Mouse (Mus musculus) gonadal fat pad, adult 2 months (tissue): ENCODE measurements around the gene Igsf11. TPM values are rescaled to one million over a fixed set of nuclear protein-coding genes. Genes with fewer than 3 reads are reported as not detected.

Experiments
- DNase-seq: peaks from one replicate; pipeline ENCODE4 v3.0.0-alpha.2; 2012; ENCODE audit warnings: low read depth
- polyA plus RNA-seq: library from polyadenylated mRNA; depleted of rRNA; stranded (reverse); fragments of >200 nt; gene quantifications from 2 replicates; pipeline ENCODE4 v1.2.3, GENCODE M21; 2012

The Igsf11 gene
- polyA plus RNA-seq, 1 experiment = 2.5 TPM

- DNase-seq = no peak
Measured at GRCm38 (mm10) chr16:38940805-38941204, 48.3 kb downstream of the Igsf11 start.

DNA sequence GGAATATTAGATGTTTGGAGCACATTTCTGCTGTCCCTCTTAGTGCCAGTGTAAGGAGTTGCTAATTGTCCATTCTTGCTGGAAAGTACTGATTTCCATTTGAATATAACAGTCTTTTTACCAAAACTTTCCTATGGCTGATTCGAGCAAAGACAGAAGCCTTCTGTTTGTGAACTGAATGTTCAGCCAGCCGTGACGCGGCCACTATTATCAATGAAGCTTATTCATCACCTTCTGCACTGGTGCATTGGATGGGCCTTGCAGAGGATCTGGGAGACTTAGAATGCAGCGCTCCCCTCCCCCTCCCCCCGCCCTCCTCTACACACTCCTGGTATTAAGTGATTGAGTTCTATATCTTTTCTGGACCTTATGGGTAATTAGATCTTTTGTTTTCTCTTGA, 48.8 kb downstream of the Igsf11 start:
- no peak for DNase-seq

DNA sequence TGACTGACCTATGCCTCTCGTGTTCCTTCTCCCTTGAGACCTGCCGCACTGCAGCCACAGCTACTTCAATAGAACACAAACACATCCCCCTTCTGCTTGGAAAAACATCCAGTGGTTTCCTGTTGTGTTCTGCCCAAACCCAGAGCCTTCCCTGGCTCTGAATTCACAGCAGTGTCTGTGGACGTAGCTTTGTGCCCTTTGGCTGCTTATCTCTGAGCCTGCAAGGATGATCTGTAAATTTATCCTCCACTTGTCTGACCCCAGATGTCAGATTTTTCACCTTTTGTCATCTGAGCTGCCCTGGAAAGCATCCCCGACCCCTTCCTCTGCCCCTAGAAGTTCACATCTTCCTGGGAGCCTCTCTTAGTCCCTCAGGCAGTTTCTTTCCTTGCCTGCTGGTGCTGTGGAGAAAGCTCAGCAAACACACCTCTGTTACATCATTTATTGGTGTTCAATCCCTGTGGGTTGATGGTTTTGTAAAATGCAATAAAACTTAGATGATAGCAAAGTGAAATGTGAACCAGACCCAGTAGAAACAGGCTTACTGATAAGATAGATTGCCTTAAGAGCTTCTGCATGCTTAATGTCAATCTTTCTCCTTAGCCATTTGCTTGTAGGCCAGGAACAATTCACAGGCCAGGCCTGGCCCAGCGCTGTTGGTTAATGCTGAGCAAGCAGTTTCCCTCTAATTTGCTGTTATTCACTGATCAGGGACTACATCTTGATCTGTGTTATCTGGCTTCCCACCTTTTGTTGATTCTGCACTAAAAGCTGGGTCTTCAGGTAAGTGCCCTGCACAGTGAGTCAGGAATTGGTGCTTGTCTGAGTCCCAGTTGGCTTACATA, 51.5 kb downstream of the Igsf11 start:
- DNase-seq = no peak

- DNase-seq = no peak
Measured at GRCm38 (mm10) chr16:38945111-38945510, 52.6 kb downstream of the Igsf11 start.

DNA sequence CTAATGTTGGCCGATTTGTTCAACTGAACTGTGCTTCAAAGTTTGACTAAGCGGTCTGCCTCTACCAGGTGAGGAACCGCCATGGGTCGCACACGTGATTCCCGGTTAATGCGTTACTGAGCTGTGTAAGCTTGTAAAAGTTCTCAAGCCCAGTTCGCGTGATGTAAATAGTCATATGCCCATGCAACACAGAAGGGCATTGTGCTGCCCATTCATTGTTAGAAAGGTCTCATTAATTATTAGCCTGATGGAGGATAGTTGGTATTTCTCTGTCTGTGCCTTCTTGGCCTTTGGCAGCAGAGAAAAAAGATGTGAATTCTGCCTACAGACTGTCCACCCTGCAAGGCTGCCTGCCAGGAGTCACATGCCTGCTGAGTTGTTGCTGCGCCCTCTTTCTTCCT, 53.1 kb downstream of the Igsf11 start:
- no peak for DNase-seq

GRCm38 (mm10) chr16:38946453-38946852, 54.0 kb downstream of the Igsf11 start:
- DNase-seq = no peak

- DNase-seq = no peak
Measured at GRCm38 (mm10) chr16:38947141-38947879, 54.8 kb downstream of the Igsf11 start.

GRCm38 (mm10) chr16:38948441-38948840, 56.0 kb downstream of the Igsf11 start:
- no peak for DNase-seq

GRCm38 (mm10) chr16:38952881-38953280, 60.4 kb downstream of the Igsf11 start:
- DNase-seq = no peak

DNA sequence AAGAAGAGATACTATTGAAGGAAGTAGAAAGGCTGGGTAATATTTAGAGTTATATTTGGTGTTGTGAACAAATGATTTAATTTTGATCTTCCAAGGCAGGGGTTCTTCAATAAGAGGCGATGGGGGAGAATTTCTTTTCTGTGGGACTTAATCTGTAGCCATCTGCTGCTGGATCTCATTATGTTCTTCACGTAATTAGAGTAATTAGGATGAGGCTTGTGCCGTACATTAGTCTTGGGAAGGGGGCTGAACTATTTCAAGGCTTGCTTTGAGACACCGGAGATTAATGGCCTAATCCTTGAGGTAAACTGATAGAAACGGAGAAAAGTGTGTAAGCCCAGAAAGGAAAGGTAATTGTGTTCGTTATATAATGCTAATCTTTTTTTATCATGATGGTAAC, 61.4 kb downstream of the Igsf11 start:
- DNase-seq = no peak

- no peak for DNase-seq
Measured at GRCm38 (mm10) chr16:38954501-38955288, 62.2 kb downstream of the Igsf11 start.

GRCm38 (mm10) chr16:38955296-38955695, 62.8 kb downstream of the Igsf11 start:
- no peak for DNase-seq

DNA sequence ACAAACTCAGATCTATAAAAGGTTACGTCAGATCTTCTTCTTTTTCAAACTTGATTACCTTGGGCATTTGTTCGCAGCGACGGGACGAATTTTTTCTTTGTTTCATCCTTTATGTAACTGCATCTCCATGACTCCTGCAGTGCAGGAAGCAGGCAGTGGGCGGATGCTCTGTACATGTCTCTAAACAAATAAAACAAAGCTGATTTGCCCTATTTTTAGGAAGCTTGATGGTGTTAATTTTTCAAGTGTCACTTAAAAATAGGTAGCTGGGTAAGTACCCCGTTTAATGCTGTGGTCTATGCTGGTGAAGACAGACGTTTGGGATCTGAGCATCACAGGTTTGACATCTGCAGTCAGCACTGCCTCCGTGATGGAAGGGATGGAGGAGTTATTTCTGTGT, 66.3 kb downstream of the Igsf11 start:
- no peak for DNase-seq

DNA sequence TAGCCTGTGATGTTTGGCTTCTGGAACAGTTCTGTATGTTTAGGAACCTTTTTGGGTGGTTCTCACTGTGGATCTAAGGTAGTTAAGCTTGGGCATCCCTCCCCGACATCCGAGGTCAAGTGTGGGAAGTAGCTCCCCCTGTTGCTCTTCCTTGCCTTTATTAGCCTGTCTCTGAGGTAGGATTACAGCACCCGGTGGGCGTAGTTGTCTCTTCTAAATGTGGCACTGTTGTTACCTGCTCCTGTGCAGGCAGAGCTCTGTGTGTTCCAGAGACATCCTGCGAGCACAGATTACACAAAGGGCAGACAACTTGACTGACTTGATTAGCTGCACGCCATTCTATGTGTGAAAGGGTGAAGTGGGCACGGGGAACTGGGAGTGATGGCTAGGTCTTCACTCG, 68.1 kb downstream of the Igsf11 start:
- DNase-seq = no peak

DNA sequence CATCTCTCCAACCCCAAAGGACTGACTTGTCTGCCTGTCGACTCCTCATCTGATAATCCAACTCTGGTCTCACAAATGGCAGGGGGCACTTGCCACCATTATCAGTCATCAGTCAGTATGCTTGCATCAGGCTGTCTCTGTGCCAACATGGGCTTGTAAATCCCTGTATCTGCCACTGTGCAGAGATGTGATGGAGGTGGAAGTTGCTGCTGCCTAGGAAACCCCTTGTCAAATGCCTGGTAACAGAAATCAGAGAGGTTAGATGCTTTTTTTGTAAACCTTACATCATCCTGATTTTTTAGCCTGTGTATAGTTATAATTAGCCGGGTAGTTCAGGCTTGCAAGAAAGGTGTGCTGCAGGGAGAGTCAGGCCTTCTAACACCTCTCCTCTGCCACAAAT, 69.4 kb downstream of the Igsf11 start:
- no peak for DNase-seq

DNA sequence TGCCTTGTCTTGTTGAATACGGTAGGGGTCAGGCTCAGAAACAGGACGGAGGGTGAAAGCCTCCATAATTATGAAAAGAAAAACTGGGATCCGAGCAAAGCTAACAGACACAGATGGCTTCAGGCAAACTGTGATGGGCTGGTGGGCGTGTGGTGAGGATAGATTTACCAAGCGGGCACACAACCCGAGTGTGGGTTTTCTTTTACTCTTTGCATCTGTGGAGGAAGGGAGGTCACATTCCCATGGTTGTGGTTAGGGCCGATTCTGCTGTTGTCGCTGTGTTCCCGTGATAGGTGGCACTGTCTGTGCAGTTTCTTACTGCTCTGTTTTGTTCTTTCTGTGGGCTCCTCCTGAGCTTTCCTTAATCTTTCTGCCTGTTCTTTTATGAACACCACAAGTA, 70.2 kb downstream of the Igsf11 start:
- DNase-seq = no peak

- no peak for DNase-seq
Measured at GRCm38 (mm10) chr16:38967026-38967425, 74.6 kb downstream of the Igsf11 start.

- no peak for DNase-seq
Measured at GRCm38 (mm10) chr16:38976151-38976550, 83.7 kb downstream of the Igsf11 start.

GRCm38 (mm10) chr16:38978546-38978945, 86.1 kb downstream of the Igsf11 start:
- no peak for DNase-seq

GRCm38 (mm10) chr16:38980546-38980945, 88.1 kb downstream of the Igsf11 start:
- DNase-seq = no peak

GRCm38 (mm10) chr16:38982051-38982450, 89.6 kb downstream of the Igsf11 start:
- no peak for DNase-seq

DNA sequence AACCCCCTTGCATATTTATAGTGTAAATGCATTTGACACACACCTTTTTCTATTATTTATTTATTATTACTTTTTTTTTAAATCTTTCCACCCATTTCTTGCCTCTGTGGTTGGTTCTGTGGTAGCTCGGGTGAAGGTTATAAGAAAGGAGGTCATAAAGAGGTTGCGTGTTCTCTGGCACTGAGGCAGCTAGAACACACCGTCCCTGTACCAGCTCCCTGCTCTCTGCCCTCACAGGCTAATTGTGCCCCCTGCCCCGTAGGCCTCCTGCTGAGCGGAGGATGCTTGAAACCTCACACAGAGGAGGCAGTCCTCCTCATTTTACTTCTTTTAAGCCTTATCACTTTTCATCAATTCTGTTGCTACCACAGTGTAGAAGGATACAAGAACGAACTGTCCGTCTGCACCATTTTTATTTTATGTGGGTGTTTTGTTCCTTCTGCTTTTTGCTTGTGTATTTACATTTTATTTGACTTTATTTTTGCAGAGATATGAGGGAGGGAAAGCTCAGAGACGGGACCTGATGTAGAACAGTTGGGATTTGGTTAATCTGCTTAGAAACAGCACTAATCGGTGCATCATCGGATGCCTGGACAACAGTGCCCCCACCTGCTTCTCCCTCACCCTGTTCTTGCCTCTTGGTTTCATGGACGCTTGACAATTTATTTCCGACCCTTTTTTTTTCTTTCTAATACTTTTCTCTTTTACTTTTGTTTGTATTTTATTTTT, 90.2 kb downstream of the Igsf11 start:
- DNase-seq = no peak
